ENCODE assay signal across 8 mouse cellular contexts in genomic region chr9:63757865-63758440, GRCm38 (mm10). TPM values are rescaled to one million over a fixed set of nuclear protein-coding genes. Genes with fewer than 3 reads are reported as not detected.
DNase-seq lines count a peak whose midpoint lies in the region; ATAC-seq and TF ChIP-seq lines count a peak whose summit lies in the region.

Smad3 (minus strand) TSS chr9:63757994.

- no peaks in the 10 kb centered on the region for H3K9me3 ChIP-seq in hindbrain, postnatal 0 days (ENCODE audit: low read length)
- H3K9me3 ChIP-seq in megakaryocyte, embryonic 14.5 days: peaks cover 9% of the 10 kb centered on the region

- peak within 1 kb of the TSS; percentile 67 for H3K9ac ChIP-seq in hindbrain, postnatal 0 days (replicated peaks; ENCODE audit: low read length)

- peak within 1 kb of the TSS; percentile 84 for H3K4me3 ChIP-seq in cortical plate, adult 2 months (ENCODE audit: insufficient read depth, low read length)
- H3K4me3 ChIP-seq in hindbrain, postnatal 0 days (ENCODE audit: low read length): peak within 1 kb of the TSS; percentile 63
- peak within 1 kb of the TSS; percentile 99 for H3K4me3 ChIP-seq in megakaryocyte, embryonic 14.5 days (replicated peaks)

- H3K27ac ChIP-seq in cortical plate, adult 2 months (ENCODE audit: insufficient read depth, low read length): peak within 1 kb of the TSS; percentile 88
- peak within 1 kb of the TSS; percentile 83 for H3K27ac ChIP-seq in hindbrain, postnatal 0 days

- TF ChIP-seq POLR2A in cortical plate, adult 2 months (IDR thresholded peaks at IDR 0.05; ENCODE audit: extremely low read depth, insufficient read depth, low read length): peak; percentile 28; the same call in 1 of the 2 replicates

- peak; percentile 99 for DNase-seq in adrenal gland, adult (ENCODE audit: inconsistent age in 2 of 2, low spot score in 1 of 2)
- peak; percentile 88 to 93 for DNase-seq in gastrocnemius, adult 8-10 months (ENCODE audit: low spot score in 2 of 2)
- peak; percentile 88 for DNase-seq in hindbrain, postnatal 0 days (ENCODE audit: low spot score)
- peak; percentile 75 to 89 for DNase-seq in left cerebral cortex, adult 9 months (ENCODE audit: low spot score in 2 of 2)
- DNase-seq in right cerebral cortex, adult 2 months (ENCODE audit: low spot score in 2 of 2): peak; percentile 85 to 86
- peak; percentile 88 for DNase-seq in urinary bladder, postnatal 10 days (ENCODE audit: low spot score)

- no peak for TF ChIP-seq CTCF in cortical plate, adult 2 months (IDR thresholded peaks at IDR 0.05; ENCODE audit: extremely low read depth, insufficient read depth, low read length)
- TF ChIP-seq CTCF in hindbrain, postnatal 0 days (IDR thresholded peaks at IDR 0.05; ENCODE audit: low read depth): peak; percentile 2; the same call in 1 of the 2 replicates

- no peaks in the 10 kb centered on the region for H3K27me3 ChIP-seq in hindbrain, postnatal 0 days (ENCODE audit: insufficient read depth, low read length)
- no peaks in the 10 kb centered on the region for H3K27me3 ChIP-seq in megakaryocyte, embryonic 14.5 days (replicated peaks)

- ATAC-seq in hindbrain, postnatal 0 days: peak; percentile 91

- H3K4me1 ChIP-seq in cortical plate, adult 2 months (ENCODE audit: control insufficient read depth, insufficient read depth, low read length): peaks cover 11% of the 10 kb centered on the region
- peaks cover 29% of the 10 kb centered on the region for H3K4me1 ChIP-seq in hindbrain, postnatal 0 days (ENCODE audit: insufficient read depth, low read length)
- H3K4me1 ChIP-seq in megakaryocyte, embryonic 14.5 days: peaks cover 63% of the 10 kb centered on the region

- H3K36me3 ChIP-seq in hindbrain, postnatal 0 days (ENCODE audit: insufficient read depth, low read length): no peaks in the 10 kb centered on the region
- peaks cover 33% of the 10 kb centered on the region for H3K36me3 ChIP-seq in megakaryocyte, embryonic 14.5 days (replicated peaks; ENCODE audit: low read length)

- H3K4me2 ChIP-seq in hindbrain, postnatal 0 days (ENCODE audit: low read depth, low read length): peak within 1 kb of the TSS; percentile 100

- under 1% methylated on average over 56 of the region's 59 CpGs for WGBS in hindbrain, postnatal 0 days

RNA-seq across cellular contexts. Expression of gene Smad3, which starts in this region (rescaled TPM):
- polyA plus RNA-seq in cortical plate, adult 2 months (2012; rRNA removed): 40.3 and 46.8 TPM in 2 replicates
- total RNA-seq in gastrocnemius, adult 8-10 months (2022): 10 to 100 TPM; 44.2 to 62.0 (median 46.1) TPM
- 26.5 and 34.0 TPM in 2 replicates for total RNA-seq in hindbrain, postnatal 0 days (2014; rRNA removed)
- polyA plus RNA-seq in hindbrain, postnatal 0 days (2015; fragmentation: Nextera tagmentation; extraction: Ambion mirVana): 7.2 and 7.5 TPM in 2 replicates
- 2.8 and 5.9 TPM in 2 replicates for polyA plus RNA-seq in megakaryocyte, embryonic 14.5 days (2012; ENCODE audit: insufficient read depth, low replicate concordance)

Comparison
In these comparisons a context has a peak if more than half of its experiments do, and no peak if none do; other contexts are left out.
1. Peak in every context shown above with its lines: DNase-seq, ATAC-seq, H3K4me3 ChIP-seq and H3K27ac ChIP-seq.